Mouse (Mus musculus): ENCODE data around the gene Hnrnpm.

DNA sequence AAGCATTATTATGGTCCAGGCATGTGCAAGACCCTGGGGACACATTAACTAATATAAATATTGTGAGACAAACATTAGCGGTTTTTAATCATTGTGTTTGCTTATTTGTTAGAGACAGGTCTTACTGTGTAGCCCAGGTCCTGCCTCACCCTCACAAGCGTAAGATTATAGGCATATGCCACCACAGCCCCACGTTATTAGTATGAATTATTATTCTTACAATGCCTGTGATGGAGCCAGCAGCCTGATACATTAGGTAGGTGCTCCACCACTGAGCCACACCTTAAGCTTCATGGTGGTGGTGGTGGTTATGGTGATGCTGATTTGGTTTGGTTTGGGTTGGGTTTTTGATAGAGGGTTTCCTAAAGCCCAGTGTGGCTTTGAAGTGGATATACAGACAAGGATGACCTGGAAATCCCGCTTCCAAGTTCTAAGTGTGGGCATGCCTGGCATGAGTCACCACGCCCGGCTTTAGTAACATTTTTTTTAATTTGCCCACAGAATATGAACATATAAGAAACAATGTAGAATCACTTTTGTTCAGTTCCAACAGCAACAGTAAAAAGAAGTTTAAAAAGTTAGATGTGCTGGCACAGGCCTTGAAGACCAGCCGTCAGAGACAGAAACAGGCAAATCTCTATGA is 33.2 kb upstream of the Hnrnpm start:
- TF ChIP-seq CTCF (IDR thresholded peaks at IDR 0.05; ENCODE audit: low read depth, low read length), result no peak
- TF ChIP-seq POLR2A (IDR thresholded peaks at IDR 0.05; ENCODE audit: extremely low read depth, insufficient read depth, low read length), result no peak
